Mouse (Mus musculus) kidney, adult 11 months (tissue): ENCODE data around the gene Mapkapk2.
A peak's percentile ranks its signal among the peaks of the same experiment; 100 is the strongest.
"Not testable (repeated sequence)": the region's sequence is repeated elsewhere in the genome, so short reads cannot be mapped to it uniquely, and the experiment has no call there.

ENCODE experiments used
- DNase-seq: peaks from one replicate; pipeline ENCODE4 v3.0.0; 2022

Gene Mapkapk2

DNA sequence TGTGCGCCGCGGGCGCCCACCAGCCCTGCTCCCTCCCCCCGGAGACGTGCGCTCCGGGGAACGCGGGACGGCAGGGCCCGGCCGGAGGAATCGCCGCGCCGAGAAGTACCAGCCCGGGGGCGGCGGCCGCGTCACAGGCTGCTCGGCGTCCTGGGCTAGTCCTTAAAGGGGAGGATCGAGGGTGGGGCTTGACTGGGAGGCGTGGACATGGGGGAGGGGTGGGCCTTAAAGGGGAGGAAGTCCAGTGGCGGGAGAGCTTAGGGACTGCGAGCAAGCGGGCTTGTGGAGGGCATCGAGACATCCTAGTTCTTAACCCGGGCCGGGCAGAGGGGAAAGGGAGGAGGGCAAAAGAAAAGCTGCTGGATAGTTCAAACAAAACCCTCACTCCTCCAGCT lies at the start of gene Mapkapk2:
Mapkapk2 (minus strand) TSS at position 127 of the 395 bp plus-strand sequence.
- DNase-seq: peak; percentile 85

DNA sequence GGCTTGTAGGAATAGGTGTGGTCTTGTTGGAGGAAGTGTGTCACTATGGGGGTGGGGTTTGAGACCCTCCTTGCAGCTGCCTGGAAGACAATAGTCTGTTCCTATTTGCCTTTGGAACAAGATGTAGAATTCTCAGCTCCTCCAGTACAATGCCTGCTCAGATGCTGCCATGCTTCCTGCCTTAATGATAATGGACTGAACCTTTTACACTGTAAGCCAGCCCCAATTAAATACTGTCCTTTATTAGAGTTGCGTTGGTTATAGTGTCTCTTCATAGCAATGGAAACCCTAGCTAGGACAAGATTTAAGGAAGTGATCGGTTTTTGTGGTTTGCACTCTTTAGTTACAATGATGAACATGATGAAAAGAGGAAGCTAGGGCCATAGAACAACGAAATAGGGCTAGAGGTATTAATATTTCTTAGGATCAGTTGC lies 48.6 kb upstream of the Mapkapk2 start:
- no peak for DNase-seq

DNA sequence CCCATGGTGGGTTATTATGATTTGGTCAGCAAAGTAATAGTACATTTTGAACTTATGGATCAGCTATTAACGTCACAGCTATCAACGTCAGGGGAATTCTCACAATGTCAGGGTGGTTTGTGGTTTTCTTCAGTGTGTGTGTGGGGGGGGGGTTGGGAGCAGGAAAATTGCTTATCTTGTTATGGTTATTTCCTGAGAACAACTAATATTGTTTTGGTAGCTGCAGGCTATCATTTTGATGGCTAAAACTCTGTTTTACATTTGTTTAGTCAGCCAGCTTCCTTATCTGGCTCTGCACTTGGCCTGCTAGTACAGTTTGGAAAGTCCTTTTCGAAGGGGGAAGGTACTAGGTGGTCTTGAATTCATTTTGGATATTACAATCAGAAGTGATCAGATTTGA lies 47.6 kb upstream of the Mapkapk2 start:
- DNase-seq: not testable (repeated sequence)

DNA sequence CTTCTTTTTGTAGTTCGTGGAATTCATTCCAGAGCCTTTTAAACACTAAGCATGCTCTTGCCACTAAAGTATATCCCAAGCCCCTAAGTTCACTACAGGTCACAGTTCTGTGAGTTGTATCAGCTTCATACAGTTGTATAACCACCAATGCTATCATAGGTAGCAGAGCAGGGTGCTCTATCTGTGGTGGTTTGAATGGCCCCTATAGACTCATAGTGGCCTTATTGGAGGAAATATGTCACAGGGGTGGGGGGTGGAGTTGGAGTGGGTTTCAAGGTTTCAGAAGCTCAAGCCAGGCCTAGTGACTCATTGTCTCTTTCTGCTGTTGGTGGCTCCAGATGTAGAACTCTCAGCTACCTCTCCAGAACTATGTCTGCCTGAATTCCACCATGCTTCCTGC lies 44.8 kb upstream of the Mapkapk2 start:
- no peak for DNase-seq

DNA sequence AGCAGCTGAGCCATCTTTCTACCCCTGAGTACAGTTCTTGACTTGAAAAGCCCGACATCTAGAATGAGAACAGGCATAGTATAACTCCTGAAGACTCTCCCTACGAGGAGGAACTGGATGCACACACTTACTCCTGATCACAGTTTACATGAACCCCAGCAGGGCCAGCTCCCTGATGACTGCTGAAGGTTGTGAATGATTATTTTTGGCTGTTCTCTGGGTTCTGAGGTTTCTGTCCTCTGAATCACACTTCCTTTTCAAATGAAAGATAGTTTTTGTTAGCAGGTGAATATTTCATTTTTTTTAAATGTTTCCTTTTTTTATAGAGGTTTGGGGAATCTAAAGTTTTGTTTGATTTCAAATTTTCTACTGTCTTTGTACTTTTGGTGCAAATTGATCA lies 43.8 kb upstream of the Mapkapk2 start:
- no peak for DNase-seq

DNA sequence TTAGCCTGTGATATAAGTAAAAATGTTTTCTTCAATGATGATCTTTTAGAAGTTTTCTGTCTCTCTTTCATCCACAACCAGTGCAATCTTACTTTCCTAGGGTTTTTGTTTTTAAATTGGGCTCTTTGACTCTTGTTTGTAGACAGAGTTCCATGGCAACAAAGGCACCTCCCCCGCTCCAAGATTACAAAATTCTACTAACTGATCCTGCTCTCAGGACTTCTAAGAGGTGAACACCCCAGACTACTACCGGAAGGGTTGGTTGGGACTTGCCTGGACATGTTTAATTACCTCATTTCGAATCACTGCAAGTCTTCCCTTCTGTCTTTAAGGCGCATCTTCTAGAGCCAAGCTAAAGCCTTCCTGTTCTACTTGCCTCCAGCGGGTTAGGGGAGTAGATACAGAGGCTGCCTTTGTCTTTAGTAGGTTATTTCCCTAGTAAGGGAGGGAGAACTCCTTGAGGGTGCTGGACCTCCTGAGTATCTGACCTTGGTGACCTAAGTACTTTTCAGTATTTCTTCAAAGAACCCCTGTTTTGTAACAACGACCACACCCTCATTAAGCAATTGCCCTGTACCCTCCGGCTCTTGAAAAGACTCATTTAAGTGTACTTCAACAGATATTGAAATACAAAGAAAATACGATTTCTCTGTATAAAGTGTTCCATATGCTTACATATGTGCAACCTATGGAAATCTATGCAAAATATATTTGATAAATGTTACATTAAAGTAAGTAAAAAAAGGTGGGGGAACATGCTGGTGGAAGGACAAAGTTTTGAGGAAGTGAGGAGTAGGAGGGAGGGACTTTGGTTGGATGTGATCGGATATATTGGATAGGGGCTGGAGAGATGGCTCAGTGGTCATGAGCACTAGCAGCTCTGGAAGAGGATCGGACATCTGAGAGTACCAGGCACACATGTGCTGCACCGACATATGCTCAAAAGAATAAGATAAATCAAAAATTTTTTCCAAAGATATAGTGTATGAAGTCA lies 41.8 kb upstream of the Mapkapk2 start:
- no peak for DNase-seq

DNA sequence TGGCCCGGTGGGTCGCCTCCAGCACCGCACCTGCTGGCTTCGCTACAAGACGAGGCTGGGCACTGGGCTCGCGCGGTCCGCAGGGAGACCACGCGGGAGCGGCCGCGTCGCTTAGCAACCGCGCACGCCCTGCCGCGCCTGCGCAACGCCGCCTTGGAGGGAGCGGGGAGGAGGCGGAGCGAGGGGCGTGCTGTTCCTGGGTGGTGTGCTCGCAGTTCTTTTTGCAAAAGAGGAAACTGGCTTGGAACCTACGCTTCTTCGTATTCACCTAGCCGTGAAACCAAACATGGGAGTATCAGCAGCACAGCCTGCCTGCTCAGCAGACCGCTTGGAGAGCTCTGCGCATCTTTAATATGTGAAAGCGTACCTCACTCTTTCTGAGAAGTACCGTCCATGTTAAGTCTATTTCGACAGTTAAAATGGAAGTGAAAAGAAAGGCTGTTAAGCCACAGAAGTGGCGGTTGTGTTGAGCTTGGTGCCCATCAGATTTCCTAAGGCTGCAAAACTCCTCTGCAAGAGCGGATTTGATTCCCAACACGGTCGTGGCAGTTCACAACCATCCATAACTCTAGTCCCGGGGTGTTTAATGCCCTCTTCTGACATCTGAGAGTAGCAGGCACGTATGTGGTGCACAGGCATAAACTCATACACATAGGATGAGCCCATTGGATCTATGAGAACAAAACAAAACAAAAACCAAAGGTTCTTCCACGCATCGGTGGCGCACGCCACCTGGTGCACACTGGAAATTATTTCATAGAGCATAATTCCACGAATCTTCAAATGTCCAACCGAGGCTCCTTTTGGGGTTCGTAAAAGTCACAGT lies 40.8 kb upstream of the Mapkapk2 start, which contains the start of gene Dyrk3:
Dyrk3 (minus strand) TSS at position 150 of the 826 bp plus-strand sequence.
- peak; percentile 86 for DNase-seq

DNA sequence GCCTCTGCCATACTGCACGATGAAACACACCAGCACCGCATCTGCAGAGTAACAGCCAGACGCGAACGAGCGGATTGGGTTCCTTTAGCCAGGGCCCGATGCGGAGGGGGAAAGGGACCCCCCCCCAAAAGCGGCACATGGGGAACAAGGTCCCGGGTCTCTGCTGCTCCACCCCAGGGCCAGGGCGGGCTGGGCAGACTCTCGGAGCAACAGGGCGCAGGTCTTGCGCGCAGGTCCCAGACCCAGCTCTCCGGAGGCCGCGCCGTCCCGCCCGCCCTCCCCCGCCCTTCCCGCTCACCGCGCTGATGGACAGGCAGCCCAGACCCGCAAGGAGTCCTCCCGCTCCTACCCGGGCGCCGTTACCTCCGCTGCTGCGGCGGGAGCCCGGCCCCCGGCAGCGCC lies 40.1 kb upstream of the Mapkapk2 start:
- no peak for DNase-seq

DNA sequence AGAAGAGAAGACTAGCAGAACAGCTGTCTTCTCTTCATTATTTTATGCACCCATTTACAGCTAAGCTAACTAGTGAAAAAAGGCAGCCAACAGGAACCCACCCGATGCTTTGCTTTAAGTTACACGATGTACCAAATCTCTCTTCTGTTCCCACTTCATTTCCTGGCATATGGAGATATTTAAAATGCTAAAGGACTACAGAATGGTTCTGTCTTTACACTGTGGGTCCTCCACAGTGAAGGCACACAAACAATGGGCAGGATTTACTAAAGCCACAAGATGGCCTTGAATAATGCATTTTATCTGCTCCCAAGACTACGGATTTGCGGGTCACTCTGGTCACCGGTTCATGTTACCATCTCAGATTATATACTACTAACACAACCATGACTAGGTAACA lies 39.5 kb upstream of the Mapkapk2 start:
- no peak for DNase-seq

DNA sequence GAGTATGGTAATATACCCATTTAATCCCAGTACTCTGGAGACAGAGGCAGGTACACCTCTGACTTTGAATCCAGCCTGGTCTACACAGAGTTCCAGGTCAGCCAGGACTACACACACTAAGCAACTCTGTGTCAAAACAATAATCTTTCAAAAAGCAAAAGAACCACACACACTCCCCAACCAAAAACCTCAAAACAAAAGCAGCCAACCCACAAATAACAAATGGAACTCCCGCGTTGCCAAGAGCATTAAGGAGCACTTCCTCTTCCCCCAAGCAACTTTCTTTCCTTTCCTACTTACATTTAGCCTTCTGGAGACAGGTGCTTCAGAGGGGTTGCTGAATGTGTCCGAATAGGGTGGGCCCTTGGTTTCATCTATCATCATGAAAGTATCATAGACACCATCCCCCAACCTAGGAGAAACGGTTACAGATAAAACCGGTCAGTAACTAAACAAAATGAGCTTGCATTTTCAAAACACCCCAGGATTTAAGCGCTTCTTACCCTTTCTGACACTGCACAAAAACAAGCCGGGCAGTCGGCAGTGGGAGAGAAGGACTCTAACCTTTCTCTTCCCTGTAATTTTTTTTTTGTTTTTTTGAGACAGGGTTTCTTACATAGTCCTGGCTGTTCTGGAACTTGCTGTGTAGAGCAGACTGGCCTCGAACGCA lies 38.5 kb upstream of the Mapkapk2 start:
- DNase-seq: no peak

DNA sequence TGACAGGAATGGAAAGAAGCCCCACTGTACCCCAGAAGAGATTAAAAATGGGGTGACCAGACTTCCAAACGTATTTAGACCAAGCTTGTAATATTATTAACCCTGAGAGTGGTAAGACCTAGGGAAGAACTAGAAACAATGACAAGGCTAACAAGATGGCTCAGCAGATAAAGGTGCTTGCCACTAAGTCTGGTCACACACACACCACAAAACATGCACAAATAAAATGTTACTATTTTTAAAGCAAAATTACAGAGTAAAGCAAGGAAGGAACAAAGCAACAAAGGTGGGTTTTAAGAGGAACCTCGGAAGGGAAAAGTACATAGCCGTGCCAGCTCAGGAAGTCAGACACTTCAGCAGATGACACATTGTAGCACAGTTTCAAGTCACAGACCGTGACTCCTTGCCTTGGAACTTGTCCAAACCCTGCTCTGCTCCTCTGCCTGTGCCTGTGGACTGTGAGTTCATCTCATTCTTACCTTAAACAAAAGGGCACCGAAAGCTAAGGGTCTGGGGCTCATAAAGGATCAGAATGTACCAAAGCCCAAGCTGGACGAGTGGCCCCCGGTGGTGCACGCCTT lies 37.4 kb upstream of the Mapkapk2 start:
- DNase-seq: peak; percentile 43

DNA sequence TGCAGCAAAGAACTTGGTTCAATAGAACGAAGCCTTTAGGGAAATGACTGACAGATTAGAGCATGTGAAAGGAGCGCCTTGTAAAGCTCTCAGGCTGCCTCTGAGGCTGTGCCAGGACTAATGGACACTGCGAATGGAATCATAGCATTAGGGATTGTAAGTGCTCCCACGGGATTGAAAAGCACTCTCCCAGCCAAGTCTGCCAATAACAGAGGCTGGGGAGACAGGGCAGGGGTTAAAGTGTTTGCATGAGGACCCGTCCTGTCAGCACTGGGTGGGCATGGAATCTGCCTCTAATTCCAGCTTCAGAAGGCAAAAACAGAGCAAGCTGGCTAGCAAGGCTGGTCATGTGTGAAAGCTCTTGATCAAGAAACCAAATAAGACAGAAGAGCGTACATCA lies 36.6 kb upstream of the Mapkapk2 start:
- no peak for DNase-seq

DNA sequence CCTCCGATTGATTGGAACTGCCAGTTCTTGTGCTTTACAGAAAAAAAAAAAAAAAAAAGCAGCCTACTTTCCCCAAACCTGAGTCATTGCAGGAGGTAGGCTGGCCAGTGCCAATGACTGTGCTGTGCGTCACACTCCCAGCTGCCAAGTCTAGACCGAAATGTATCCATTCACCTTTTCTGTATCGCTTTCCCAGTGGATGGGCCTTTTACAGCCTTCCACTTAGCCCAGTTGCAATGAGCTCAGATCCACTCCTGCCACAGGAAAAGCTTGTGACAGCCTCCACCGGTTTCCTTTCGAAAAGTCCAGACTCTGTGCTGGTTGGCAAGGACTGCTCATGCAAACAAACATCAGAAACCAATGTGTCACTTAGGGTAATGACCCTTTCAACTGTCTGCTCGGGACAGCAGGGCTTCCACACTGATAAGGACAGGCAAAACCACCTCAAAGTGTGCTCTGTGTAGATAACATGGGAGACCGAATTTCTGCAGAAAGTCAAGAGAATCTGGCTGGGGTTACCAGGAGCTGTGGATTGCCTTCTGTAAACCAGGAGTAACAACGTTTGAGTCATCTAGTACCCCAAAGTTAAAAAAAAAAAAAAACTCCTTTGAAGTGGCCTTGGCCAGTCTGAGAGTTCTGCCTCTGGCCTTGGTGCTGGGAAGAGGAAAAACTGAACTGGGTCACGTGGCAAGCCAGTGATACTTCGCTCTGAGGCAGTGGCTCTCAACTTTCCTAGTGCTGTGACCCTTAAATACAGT lies 28.5 kb upstream of the Mapkapk2 start:
- no peak for DNase-seq

DNA sequence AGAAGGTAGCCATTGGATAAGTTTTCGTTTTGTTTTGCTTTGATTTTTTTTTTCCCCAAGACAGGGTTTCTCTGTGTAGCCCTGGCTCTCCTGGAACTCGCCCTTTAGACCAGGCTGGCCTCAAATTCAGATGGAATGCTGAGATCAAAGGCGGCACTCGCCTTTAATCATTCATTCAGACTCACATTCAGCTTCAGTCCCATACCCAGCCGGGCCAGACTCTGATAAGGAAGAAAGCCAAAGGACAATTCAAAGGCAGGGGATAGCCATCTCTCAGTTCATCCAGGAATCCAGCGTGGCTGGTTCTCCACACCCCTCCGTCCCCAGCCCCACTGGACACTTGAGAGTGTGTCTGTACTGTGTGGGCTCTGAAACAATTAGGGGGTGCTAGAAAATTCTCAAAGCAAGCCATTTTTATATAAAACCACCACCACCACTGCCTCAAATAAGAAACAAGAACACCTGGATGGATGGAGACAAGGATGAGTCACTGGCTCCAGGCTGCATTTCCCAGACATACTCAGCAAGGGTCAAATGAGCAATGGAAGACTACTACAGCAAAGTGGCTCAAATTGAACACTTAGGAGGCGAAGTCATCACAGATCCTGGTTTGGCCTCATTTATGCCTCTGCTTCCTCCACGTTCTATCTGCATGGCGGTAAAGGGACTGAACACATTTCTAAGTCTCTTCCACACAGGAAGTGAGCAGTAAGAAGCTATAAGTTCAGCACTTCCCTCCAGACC lies 26.1 kb upstream of the Mapkapk2 start:
- no peak for DNase-seq

DNA sequence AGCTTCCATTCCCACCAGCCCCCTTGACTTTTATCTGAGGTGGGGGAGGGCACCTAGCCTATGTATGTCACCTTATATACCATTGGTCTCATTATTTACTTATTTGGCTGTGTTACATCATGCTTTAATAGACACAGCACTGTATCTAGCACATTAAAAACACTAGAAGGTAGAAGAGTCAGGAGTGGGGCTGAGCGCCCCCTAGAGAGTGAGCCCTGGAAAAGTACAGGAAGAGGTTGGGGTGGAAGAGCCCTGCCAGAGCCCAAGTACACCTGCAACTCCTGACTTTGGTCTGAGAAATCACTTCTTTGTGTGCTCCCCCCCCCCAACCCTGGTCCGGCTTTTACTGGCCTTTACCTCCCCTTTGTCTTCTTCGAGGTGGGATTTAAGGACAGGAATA lies 24.4 kb upstream of the Mapkapk2 start:
- no peak for DNase-seq

DNA sequence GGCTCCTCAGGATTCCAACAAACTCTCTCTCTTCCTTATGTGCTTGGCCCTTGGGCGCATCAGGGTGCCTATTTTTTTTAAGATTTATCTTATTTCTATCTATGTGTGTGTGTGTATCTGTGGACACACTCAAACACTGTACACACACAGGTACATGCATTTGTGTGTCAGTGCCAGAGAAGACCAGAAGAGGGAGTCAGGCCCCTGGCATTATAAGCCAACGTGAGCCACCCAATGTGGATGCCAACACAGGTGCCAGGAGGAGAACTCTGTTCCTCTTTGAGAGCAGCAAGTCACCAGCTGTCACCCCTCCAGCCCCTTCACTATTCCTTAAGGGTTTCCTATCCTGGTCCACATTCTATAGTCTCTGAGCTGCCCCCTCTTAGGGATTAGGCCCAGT lies 21.4 kb upstream of the Mapkapk2 start:
- no peak for DNase-seq

DNA sequence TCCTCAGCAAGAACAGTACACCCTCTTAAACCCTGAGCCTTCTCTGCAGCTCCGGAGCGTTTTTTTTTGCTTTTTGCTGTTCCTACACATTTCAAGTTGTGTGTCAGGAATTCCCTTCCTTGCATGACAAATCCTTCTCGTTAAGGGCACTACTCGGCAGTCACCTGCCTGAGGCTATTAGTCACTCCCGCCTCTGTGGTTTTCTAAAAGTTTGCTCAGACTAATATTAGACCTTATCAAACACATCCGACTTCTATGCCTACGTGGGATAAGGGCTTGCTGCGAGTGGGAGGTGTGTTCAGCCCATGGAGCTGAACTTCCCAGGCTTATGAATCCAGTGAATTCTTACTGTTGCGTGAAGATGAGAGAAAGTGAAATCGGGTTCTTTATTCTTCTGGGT lies 20.9 kb upstream of the Mapkapk2 start:
- DNase-seq: no peak

DNA sequence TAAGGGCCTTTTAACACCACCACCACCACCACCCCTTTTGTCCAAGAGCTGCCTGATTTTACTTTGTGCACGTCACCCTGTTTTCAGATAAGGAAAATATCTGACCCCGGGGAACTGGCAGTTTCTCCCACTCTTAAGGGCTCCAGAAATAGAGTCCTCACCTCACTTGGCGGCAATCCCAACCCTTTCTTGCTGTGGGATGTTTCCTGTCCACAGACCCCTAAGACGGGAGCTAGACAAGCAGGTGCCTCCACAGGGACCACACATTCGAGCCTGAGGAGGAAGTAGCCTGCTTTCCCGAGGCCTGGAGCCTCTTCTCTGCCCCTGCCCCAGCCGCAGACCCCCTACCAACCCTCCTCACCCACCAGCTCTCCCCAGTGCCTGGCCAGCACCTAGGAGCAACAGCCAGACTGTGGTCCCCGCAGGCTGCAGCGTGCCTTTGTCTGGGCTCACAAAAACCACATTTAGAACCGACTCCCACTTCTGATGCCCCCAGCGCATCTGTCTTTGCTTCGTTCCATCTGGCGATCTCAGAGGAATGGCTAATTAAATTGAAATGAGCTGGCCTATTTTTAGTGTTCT lies 18.9 kb upstream of the Mapkapk2 start:
- no peak for DNase-seq

DNA sequence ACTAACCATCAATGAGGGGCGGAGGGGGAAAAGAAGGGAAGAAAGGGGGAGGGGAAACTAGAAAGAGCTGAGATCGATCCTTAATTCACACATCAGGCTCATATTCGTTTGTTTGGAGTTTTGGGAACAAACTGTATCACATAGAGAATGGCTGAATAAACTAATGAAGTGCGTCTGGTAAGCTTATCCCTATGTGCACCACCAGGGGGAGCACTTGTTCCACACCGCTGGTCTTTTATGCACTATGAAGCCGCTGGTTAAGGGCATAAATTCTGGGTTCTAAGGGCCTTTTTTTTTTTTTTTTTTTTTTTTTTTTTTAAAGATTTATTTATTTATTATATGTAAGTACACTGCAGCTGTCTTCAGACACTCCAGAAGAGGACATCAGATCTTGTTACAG lies 18.3 kb upstream of the Mapkapk2 start:
- no peak for DNase-seq

DNA sequence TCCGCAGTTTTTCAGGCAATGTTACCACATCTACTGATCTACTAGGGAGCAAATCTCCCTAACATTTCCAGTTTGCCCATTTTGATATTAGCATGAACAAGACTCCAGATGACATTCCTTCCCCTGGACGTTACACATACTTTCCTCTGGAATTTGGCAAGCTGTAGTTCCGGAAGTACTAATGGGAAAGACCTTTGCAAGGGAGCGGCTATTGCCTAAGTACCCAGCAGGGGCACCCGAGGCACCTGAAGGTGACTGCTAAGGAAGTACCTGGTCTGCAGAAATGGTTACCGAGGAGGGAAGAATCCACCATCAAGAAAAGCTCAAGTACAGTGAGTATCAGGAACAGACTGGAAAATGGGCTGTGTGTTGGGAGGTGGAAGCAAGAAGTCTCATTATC lies 14.9 kb upstream of the Mapkapk2 start:
- DNase-seq: peak; percentile 81
